In the genomic region with DNA sequence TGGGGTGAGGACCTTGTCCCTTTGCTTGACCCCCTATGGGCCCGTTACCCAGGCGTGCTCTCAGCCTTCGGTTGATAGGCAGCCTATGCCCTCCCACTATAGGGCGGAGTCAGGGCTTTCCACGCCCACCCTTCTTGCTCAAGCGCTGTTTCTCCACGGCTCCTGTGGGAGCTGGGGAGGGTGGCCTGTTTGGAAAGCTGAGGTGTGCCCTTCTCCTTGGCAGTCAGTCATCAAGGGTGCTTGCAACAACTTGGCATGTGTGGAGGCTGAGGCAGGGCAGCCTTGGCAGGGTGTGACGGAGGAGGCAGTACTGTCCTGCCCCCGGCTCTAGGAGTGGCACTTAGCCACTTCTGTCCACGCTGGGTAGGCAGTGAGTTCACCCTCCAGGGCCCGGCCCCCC, we compare ENCODE assay signal across 9 mouse cellular contexts. TPM values are rescaled to one million over a fixed set of nuclear protein-coding genes. Genes with fewer than 3 reads are reported as not detected.
DNase-seq lines count a peak whose midpoint lies in the region; ATAC-seq and TF ChIP-seq lines count a peak whose summit lies in the region.
"Had no signal": no experiment of that assay in that cellular context is flagged by ENCODE, and none has a peak within 500 bp of the region (broad histone marks: within the 10 kb centered on the region; RNA-seq: fewer than 3 reads in every experiment).

No protein-coding gene starts in this region.

- H3K27me3 ChIP-seq in megakaryocyte, embryonic 14.5 days (replicated peaks), result peaks cover 82% of the 10 kb centered on the region
- H3K27me3 ChIP-seq in cerebellum, adult 2 months (ENCODE audit: control insufficient read depth, insufficient read depth, low read length), result no peaks in the 10 kb centered on the region
- H3K27me3 ChIP-seq in forebrain, embryonic 16.5 days (replicated peaks; ENCODE audit: control insufficient read depth, insufficient read depth, low read length), result no peaks in the 10 kb centered on the region
- H3K27me3 ChIP-seq in hindbrain, embryonic 10.5 days (ENCODE audit: insufficient read depth, poor library complexity, severe bottlenecking), result no peaks in the 10 kb centered on the region; the same call in 1 of the 2 replicates
- peaks cover 15% of the 10 kb centered on the region; the same call in 1 of the 2 replicates for H3K27me3 ChIP-seq in limb, embryonic 10.5 days (ENCODE audit: low read depth, poor library complexity, severe bottlenecking)
- no peaks in the 10 kb centered on the region for H3K27me3 ChIP-seq in testis, adult 2 months (ENCODE audit: control insufficient read depth, insufficient read depth, low read length)

- peak; percentile 57 to 62 for DNase-seq in cerebellum, adult 2 months
- DNase-seq in hindbrain, embryonic 10.5 days (ENCODE audit: low spot score), result peak; percentile 72
- DNase-seq in limb, embryonic 10.5 days (ENCODE audit: low spot score), result peak; percentile 65
- DNase-seq in mesoderm, embryonic 11.5 days (ENCODE audit: low read depth, low spot score), result peak; percentile 76

- H3K9me3 ChIP-seq in megakaryocyte, embryonic 14.5 days, result peaks cover 2% of the 10 kb centered on the region; the same call in 1 of the 2 replicates
- no peaks in the 10 kb centered on the region for H3K9me3 ChIP-seq in forebrain, embryonic 16.5 days (ENCODE audit: control insufficient read depth, low read length)
- no peaks in the 10 kb centered on the region for H3K9me3 ChIP-seq in hindbrain, embryonic 10.5 days
- H3K9me3 ChIP-seq in limb, embryonic 10.5 days (replicated peaks), result no peaks in the 10 kb centered on the region
- H3K9me3 ChIP-seq: G1E had no signal

- ATAC-seq in megakaryocyte, adult 5-6 weeks (ENCODE audit: poor library complexity, severe bottlenecking), result no peak
- peak; percentile 31; the same call in 1 of the 2 replicates for ATAC-seq in forebrain, embryonic 16.5 days

- peaks cover 20% of the 10 kb centered on the region for H3K4me1 ChIP-seq in megakaryocyte, embryonic 14.5 days
- no peaks in the 10 kb centered on the region; the same call in 1 of the 2 replicates for H3K4me1 ChIP-seq in cerebellum, adult 2 months (ENCODE audit: control insufficient read depth, insufficient read depth, low read length)
- peaks cover 44% of the 10 kb centered on the region for H3K4me1 ChIP-seq in forebrain, embryonic 16.5 days (replicated peaks; ENCODE audit: control insufficient read depth, insufficient read depth, low read length)
- H3K4me1 ChIP-seq in hindbrain, embryonic 10.5 days (replicated peaks), result peaks cover 96% of the 10 kb centered on the region
- H3K4me1 ChIP-seq in limb, embryonic 10.5 days, result peaks cover 94% of the 10 kb centered on the region
- H3K4me1 ChIP-seq in testis, adult 2 months (ENCODE audit: control insufficient read depth, insufficient read depth, low read length), result peaks cover 24% of the 10 kb centered on the region

- H3K4me3 ChIP-seq in megakaryocyte, embryonic 14.5 days (replicated peaks), result peak overlapping the region; percentile 43
- H3K4me3 ChIP-seq in cerebellum, adult 2 months (replicated peaks; ENCODE audit: insufficient read depth, low read depth, low read length), result no peak overlapping the region
- H3K4me3 ChIP-seq in forebrain, embryonic 16.5 days (replicated peaks; ENCODE audit: low read length), result no peak overlapping the region
- H3K4me3 ChIP-seq in hindbrain, embryonic 10.5 days, result peak overlapping the region; percentile 49
- peak overlapping the region; percentile 43 for H3K4me3 ChIP-seq in limb, embryonic 10.5 days
- peak overlapping the region; percentile 32 for H3K4me3 ChIP-seq in testis, adult 2 months (ENCODE audit: control insufficient read depth, low read depth, low read length)

- H3K36me3 ChIP-seq in megakaryocyte, embryonic 14.5 days (replicated peaks; ENCODE audit: low read length), result no peaks in the 10 kb centered on the region
- no peaks in the 10 kb centered on the region for H3K36me3 ChIP-seq in forebrain, embryonic 16.5 days (ENCODE audit: control insufficient read depth, insufficient read depth)
- peaks cover 70% of the 10 kb centered on the region for H3K36me3 ChIP-seq in hindbrain, embryonic 10.5 days
- H3K36me3 ChIP-seq in limb, embryonic 10.5 days, result peaks cover 49% of the 10 kb centered on the region
- H3K36me3 ChIP-seq in testis, adult 2 months (ENCODE audit: control insufficient read depth, insufficient read depth, low read length), result no peaks in the 10 kb centered on the region
- H3K36me3 ChIP-seq: G1E had no signal

- TF ChIP-seq POLR2A in cerebellum, adult 2 months (IDR thresholded peaks at IDR 0.05; ENCODE audit: borderline replicate concordance, insufficient read depth, low read length), result no peak
- no peak for TF ChIP-seq POLR2A in testis, adult 2 months (IDR thresholded peaks at IDR 0.05; ENCODE audit: control insufficient read depth, low read depth, low read length)

- H3K4me2 ChIP-seq in forebrain, embryonic 16.5 days (ENCODE audit: low read length), result peak overlapping the region; percentile 72

- TF ChIP-seq CTCF in cerebellum, adult 2 months (IDR thresholded peaks at IDR 0.05; ENCODE audit: borderline replicate concordance, insufficient read depth, low read depth, low read length), result no peak
- no peak for TF ChIP-seq CTCF in testis, adult 2 months (IDR thresholded peaks at IDR 0.05; ENCODE audit: control insufficient read depth, insufficient read depth, insufficient replicate concordance, low read depth, low read length)

- WGBS in cerebellum, adult 2 months, result 47% methylated on average over 11 of the region's 11 CpGs
- 4% methylated on average over 11 of the region's 11 CpGs for WGBS in forebrain, embryonic 16.5 days
- whole genome bisulfite sequencing in hindbrain, embryonic 10.5 days, result 7% methylated on average over 11 of the region's 11 CpGs
- 4% methylated on average over 11 of the region's 11 CpGs for WGBS in limb, embryonic 10.5 days

- peak overlapping the region; percentile 16; the same call in 1 of the 2 replicates for H3K9ac ChIP-seq in forebrain, embryonic 16.5 days (replicated peaks; ENCODE audit: low read depth, low read length)

- H3K27ac ChIP-seq in cerebellum, adult 2 months (ENCODE audit: insufficient read depth, low read length), result no peak overlapping the region
- no peak overlapping the region for H3K27ac ChIP-seq in forebrain, embryonic 16.5 days (ENCODE audit: low read length)
- H3K27ac ChIP-seq in hindbrain, embryonic 10.5 days, result peak overlapping the region; percentile 87
- peak overlapping the region; percentile 75; the same call in 1 of the 2 replicates for H3K27ac ChIP-seq in limb, embryonic 10.5 days
- no peak overlapping the region for H3K27ac ChIP-seq in testis, adult 2 months (ENCODE audit: control insufficient read depth, insufficient read depth, low read depth, low read length)

RNA-seq across cellular contexts. Expression of a gene that starts 23.0 kb away (rescaled TPM):
- polyA plus RNA-seq in megakaryocyte, embryonic 14.5 days (2012; ENCODE audit: insufficient read depth, low replicate concordance), result 1.1 TPM in 1 of 2 replicates, not detected in the other
- not detected in 2 replicates for total RNA-seq in megakaryocyte, adult 5-6 weeks (2015)
- not detected in 2 replicates for total RNA-seq in megakaryocyte, adult 5-6 weeks (2017)
- 33.5 and 33.6 TPM in 2 replicates for polyA plus RNA-seq in cerebellum, adult 2 months (2012; rRNA removed)
- polyA plus RNA-seq in forebrain, embryonic 16.5 days (2015; fragmentation: Nextera tagmentation; extraction: Ambion mirVana), result 22.2 and 23.1 TPM in 2 replicates
- 38.4 and 51.1 TPM in 2 replicates for polyA plus RNA-seq in hindbrain, embryonic 10.5 days (2016; fragmentation: Nextera tagmentation; extraction: Ambion mirVana)
- 20.1 and 26.8 TPM in 2 replicates for polyA plus RNA-seq in limb, embryonic 10.5 days (2016; fragmentation: Nextera tagmentation; extraction: Ambion mirVana)
- 8.5 and 9.3 TPM in 2 replicates for polyA plus RNA-seq in testis, adult 2 months (2012; rRNA removed)
- polyA plus RNA-seq: G1E had no signal

Comparison
In these comparisons a context has a peak if more than half of its experiments do, and no peak if none do; other contexts are left out.
1. H3K4me3 ChIP-seq: peak in megakaryocyte, embryonic 14.5 days (single experiment), hindbrain, embryonic 10.5 days (single experiment), limb, embryonic 10.5 days (single experiment) and testis, adult 2 months (single experiment); none in cerebellum, adult 2 months (single experiment) and forebrain, embryonic 16.5 days (single experiment).
2. H3K27ac ChIP-seq: peak in hindbrain, embryonic 10.5 days (single experiment) and limb, embryonic 10.5 days (single experiment); none in cerebellum, adult 2 months (single experiment), forebrain, embryonic 16.5 days (single experiment) and testis, adult 2 months (single experiment).
3. Peak in every context shown above with its lines, with median percentiles within 50 percentile points of each other: DNase-seq.